Mouse (Mus musculus) ovary, postnatal 14 days (tissue): Measurements from ENCODE around the gene Bricd5.

Experiments used
- DNase-seq: peaks from one replicate; pipeline ENCODE4 v3.0.0; 2022; ENCODE audit warnings: low spot score

Bricd5 gene

DNA sequence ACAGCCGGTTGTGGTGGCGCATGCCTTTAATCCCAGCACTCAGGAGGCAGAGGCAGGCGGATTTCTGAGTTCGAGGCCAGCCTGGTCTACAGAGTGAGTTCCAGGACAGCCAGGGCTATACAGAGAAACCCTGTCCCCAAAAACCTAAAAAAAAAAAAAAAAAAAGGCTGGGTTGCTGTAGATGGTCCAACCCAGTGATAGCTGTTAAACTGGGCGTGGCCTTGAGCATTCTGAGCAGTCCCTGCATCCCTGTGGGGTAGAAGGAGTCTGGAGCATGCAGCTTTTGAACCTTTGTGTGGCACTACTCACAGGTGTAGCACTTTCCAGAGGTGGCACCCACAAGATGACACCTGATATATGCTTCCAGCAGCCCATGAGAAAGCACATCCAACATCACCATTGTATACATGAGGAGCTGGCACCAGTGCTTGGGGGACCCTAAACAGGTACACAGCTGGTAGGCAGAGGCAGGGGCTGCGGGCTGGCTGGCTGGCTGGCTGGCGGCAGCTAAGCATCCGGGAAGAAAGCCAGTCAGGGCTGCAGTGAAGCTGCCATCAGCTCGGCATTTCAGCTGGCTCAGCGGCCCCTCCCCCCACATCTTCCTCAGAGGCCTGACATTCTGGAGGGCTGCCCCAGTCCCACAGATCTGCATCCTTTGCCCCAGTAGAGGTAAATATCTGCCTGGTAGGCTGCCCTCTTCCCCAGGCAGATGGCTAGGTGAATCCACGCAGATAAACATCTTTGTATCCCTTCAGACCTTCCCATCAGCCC, 11.6 kb downstream of the Bricd5 start:
- DNase-seq: no peak

DNA sequence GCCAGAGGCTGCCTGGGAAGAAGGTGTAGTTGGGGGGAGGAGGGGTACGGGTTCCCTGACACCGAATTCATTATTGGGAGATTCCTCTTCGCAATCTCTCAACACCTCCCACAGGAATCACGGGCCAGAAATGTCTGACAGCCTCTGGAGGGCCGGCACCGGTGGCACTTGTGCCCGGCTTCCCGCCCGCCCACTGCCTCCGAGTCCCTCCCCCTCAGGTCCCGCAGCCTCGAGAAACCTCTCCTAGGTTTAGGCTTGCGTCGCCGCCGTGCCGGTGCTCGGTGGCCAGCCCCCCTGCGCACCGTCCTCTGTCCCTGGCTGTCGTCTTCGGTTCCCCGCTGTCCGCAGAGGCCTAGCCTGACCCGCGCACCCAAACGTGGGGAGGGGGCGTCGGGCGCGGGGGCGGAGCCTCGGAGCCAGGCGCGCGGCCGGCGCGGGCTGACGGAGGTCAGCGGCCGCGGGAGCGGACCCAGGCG, 14.5 kb downstream of the Bricd5 start, which contains the start of gene Caskin1:
Gene Caskin1 (plus strand): TSS at position 416 of the 476 bp plus-strand sequence.
- no peak for DNase-seq

- DNase-seq: no peak
Observed at GRCm38 (mm10) chr17:24488662-24489264, 15.1 kb downstream of the Bricd5 start.

GRCm38 (mm10) chr17:24489265-24490030, 15.8 kb downstream of the Bricd5 start:
- DNase-seq: no peak

- no peak for DNase-seq
Observed at GRCm38 (mm10) chr17:24490399-24490798, 16.7 kb downstream of the Bricd5 start.

DNA sequence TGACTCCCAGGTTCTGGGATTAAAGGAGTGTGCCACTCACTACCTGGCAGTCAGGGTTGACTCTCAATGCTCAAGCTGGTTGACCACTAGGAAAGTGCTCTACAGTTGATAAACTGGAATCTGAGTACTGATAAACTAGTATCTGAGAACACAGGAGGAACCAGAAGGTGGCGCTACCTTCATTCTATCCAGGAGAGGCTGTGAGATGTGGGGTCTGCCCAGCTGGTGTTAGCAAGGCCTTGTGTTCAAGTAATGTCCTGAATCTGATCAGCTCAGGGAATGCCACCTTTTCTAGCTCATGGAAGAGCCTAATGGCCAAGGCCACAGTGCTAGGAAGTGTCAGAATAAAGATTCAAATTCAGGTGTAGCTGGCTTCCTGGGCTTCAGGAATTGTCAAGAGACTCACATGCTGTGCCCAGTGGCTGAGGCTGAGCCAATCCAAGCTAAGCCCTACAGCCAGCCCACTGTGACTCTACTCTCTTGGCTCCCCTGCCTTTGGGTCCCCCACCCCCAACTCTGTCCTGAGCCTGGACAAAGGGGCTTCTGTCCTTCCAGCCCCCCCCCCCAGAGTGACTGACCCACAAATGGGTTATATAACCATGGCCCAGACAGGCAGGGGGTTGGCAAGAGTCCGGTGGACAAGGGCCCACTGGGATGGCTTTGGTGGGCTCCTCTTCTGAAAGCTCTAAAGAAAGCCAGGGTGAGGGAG, 21.1 kb downstream of the Bricd5 start:
- no peak for DNase-seq

DNA sequence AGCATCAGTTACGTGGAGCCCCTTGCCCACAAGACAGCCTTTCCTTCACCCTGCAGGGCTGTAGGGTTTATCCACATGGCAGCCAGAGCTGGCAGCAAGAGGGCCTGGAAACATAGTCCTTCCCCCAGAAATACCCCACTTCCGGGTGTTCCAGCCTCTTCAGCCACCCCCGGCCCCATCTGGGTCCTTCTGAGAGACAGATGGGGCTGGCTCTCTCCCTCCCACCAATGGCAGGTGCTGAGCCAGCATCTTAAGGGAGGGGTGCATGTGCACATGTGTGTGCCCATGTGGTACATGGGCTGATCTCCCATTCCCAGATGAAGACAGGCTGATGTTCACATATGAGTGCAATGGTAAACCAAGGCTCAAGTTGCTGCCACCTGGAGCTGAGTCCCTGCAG, 21.8 kb downstream of the Bricd5 start:
- no peak for DNase-seq

- DNase-seq: no peak
Observed at GRCm38 (mm10) chr17:24496026-24496425, 22.3 kb downstream of the Bricd5 start.

- no peak for DNase-seq
Observed at GRCm38 (mm10) chr17:24502208-24502607, 28.5 kb downstream of the Bricd5 start.

DNA sequence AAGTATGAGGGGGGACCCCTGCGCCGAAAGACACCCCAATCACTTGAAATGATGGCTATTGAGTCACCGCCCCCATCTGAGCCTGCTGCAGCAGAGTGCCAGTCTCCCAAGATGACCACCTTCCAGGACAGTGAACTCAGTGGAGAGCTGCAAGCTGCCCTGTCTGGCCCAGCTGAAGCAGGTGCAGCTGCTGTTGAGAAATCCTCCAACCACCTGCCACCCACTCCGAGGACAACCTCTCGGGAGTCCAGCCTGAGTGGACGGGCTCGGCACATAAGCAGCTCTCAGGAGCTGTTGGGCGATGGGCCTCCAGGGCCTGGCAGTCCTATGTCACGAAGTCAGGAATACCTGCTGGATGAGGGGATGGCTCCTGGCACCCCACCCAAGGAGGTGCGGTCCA, 30.4 kb downstream of the Bricd5 start:
- DNase-seq: no peak

DNA sequence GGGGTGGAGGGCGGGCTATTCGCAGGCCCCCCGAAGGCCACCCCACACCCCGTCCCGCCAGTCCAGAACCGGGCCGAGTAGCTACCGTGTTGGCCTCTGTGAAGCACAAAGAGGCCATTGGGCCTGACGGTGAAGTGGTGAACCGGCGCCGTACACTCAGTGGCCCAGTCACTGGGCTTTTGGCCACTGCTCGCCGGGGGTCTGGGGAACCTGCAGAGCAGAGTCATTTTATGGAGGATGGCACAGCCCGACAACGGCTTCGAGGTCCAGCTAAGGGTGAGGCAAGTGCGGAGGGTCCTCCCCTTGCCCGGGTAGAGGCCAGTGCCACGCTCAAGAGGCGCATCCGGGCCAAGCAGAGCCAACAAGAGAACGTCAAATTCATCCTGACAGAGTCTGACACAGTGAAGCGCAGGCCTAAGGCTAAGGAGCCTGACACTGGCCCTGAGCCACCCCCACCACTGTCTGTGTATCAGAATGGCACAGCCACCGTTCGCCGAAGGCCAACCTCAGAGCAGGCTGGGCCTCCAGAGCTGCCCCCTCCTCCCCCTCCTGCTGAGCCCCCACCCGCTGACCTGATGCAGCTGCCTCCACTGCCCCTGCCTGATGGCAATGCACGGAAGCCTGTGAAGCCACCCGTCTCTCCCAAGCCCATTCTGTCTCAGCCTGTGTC, 31.7 kb downstream of the Bricd5 start:
- no peak for DNase-seq

GRCm38 (mm10) chr17:24506332-24507070, 32.8 kb downstream of the Bricd5 start:
- DNase-seq: no peak

- no peak for DNase-seq
Observed at GRCm38 (mm10) chr17:24507129-24507664, 33.5 kb downstream of the Bricd5 start.

DNA sequence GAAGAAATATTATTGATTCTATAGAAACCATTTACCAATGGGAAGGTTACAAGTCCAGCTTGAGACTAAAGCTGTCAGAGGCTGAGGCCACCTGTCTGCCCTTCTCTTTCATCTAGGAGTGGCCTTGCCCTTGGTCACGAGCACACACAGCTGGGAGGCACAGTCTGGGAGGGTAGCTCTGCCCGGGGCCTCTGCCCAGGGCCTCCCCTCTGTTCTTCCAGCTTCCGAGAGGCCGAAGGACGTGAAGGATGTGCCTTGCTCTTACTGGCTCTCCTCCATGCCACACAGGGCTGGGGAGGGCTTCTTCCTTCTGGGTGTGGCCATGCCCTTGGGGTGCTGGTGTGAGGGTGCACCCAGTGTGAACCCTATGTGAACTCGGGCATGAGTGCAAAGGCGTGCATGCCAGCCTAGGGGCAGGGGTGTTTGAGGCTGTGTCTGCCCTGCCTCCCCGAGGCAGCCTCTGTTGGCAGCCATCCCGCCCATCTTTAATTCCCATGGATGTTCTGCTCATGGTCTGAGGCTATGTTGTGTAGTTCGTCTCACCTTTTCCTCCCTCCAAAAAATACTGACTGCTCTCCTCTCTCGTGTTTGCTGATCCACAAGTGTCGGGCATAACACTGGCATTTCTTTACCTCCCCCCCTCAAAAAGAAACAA, 34.2 kb downstream of the Bricd5 start:
- DNase-seq: no peak

DNA sequence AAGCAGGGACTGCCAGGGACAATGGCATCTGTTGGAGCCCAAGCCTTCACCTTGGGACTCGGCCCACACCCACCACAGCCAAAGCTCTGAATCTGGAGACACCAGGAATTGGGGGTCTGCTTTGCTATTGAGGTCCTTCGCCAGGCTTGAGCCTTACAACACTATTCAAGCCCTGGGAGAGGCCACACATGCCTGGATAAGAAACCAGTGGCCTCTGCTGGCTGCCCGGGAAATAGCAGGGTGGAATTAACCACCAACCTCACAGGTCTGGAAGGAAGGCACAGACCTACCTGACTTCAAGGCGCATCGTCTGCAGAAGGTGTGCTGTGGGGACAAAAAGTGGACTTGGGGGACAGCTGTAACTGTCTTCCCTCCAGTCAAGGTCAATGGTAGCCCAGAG, 39.9 kb downstream of the Bricd5 start:
- no peak for DNase-seq

GRCm38 (mm10) chr17:24514270-24515257, 40.9 kb downstream of the Bricd5 start:
- no peak for DNase-seq

GRCm38 (mm10) chr17:24520450-24520849, 46.8 kb downstream of the Bricd5 start:
- DNase-seq: no peak

DNA sequence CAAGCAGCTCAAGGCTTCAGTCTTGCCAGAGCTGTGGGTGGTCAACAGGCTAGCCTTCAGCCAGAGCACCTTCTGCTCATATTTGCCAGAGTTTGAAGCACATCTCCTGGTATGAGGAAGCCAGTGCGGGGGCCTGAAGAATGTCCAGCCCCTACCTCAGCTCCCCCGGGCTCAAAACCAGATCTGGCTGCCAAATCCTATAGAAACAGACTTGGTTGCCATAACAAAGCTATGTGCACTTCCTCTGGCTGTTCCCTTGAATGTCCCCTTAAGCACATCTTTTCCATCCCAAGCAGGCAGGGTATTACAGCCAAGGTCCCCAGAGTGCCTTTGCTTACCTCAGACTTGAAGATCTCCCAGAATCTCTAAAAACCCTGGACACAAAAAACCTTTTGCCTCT, 51.0 kb downstream of the Bricd5 start:
- DNase-seq: no peak
